Mouse (Mus musculus): ENCODE results near the gene Hist1h3c.

Gene Hist1h3c

GRCm38 (mm10) chr13:23705751-23706356 lies 39.5 kb downstream of the Hist1h3c start:
- DNase-seq (ENCODE audit: low spot score in 2 of 2), result peak in 1 of 2 experiments; percentile 14

- DNase-seq (ENCODE audit: low spot score in 2 of 2), result peak; percentile 3 to 5
Measured at GRCm38 (mm10) chr13:23702801-23703200, 42.6 kb downstream of the Hist1h3c start.

- peak; percentile 1 to 10 for DNase-seq (ENCODE audit: low spot score in 2 of 2)
Measured at GRCm38 (mm10) chr13:23702220-23702619, 43.2 kb downstream of the Hist1h3c start.

GRCm38 (mm10) chr13:23700786-23701520 lies 44.4 kb downstream of the Hist1h3c start:
- DNase-seq (ENCODE audit: low spot score in 2 of 2), result peak; percentile 61 to 81

GRCm38 (mm10) chr13:23699767-23700166 lies 45.6 kb downstream of the Hist1h3c start:
- peak in 1 of 2 experiments; percentile 7 for DNase-seq (ENCODE audit: low spot score in 2 of 2)

GRCm38 (mm10) chr13:23698996-23699395 lies 46.4 kb downstream of the Hist1h3c start:
- peak; percentile 3 to 6 for DNase-seq (ENCODE audit: low spot score in 2 of 2)

GRCm38 (mm10) chr13:23698300-23698693 lies 47.1 kb downstream of the Hist1h3c start, which contains the start of gene Hist1h4c:
Hist1h4c (minus strand) TSS chr13:23698454.
- peak; percentile 99 to 100 for DNase-seq (ENCODE audit: low spot score in 2 of 2)

GRCm38 (mm10) chr13:23697491-23698299 lies 47.7 kb downstream of the Hist1h3c start:
- DNase-seq (ENCODE audit: low spot score in 2 of 2), result peak; percentile 64 to 87

- DNase-seq (ENCODE audit: low spot score in 2 of 2), result peak; percentile 52 to 58
Measured at GRCm38 (mm10) chr13:23696061-23696474, 49.3 kb downstream of the Hist1h3c start.

GRCm38 (mm10) chr13:23695514-23695913 lies 49.9 kb downstream of the Hist1h3c start, which contains the start of gene Hist1h1t:
Hist1h1t (plus strand) TSS chr13:23695814.
- DNase-seq (ENCODE audit: low spot score in 2 of 2), result no peak

All from spleen, postnatal 10 days (tissue).